ENCODE assay signal across 13 mouse cellular contexts in the genomic region with DNA sequence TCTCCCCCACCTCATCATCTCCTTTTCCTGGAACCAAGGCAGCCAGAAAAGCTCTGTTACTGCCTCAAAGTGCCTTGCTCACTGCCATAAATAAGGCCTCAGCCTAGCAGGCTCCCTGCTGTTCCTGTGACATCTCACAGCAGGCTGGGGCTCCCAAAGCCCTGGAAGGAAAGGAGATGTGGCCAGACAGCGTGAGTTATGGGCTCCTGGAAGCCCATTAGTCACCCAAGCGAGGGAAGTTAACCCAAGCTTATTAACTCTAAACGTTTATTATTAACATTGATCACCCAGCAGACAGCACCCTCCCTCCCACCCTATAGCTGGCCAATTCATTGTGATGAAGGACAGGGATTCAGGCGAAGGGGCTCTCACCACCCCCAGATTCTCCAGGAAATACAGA. TPM values are rescaled to one million over a fixed set of nuclear protein-coding genes. Genes with fewer than 3 reads are reported as not detected.
DNase-seq lines count a peak whose midpoint lies in the region; ATAC-seq and TF ChIP-seq lines count a peak whose summit lies in the region.
"Had no signal": no experiment of that assay in that cellular context is flagged by ENCODE, and none has a peak within 500 bp of the region (broad histone marks: within the 10 kb centered on the region; RNA-seq: fewer than 3 reads in every experiment).

No protein-coding gene starts in this region.

- H3K4me1 ChIP-seq in lung, embryonic 14.5 days (ENCODE audit: insufficient read depth): peaks cover 4% of the 10 kb centered on the region; the same call in 1 of the 2 replicates
- peaks cover 13% of the 10 kb centered on the region; the same call in 1 of the 2 replicates for H3K4me1 ChIP-seq in lung, adult 2 months (ENCODE audit: control insufficient read depth, insufficient read depth, low read length)
- H3K4me1 ChIP-seq in kidney, embryonic 16.5 days (ENCODE audit: insufficient read depth, low read length): peaks cover 60% of the 10 kb centered on the region
- peaks cover 13% of the 10 kb centered on the region for H3K4me1 ChIP-seq in neural tube, embryonic 14.5 days (ENCODE audit: control insufficient read depth, insufficient read depth, low read length)
- peaks cover 12% of the 10 kb centered on the region; the same call in 1 of the 2 replicates for H3K4me1 ChIP-seq in heart, embryonic 10.5 days
- H3K4me1 ChIP-seq: midbrain, embryonic 12.5 days had no signal

- no peak overlapping the region for H3K27ac ChIP-seq in lung, embryonic 14.5 days (ENCODE audit: low read depth)
- H3K27ac ChIP-seq in kidney, embryonic 16.5 days (ENCODE audit: low read length): peak overlapping the region; percentile 54
- peak overlapping the region; percentile 48 for H3K27ac ChIP-seq in neural tube, embryonic 14.5 days (ENCODE audit: low read depth, low read length)
- H3K27ac ChIP-seq in heart, embryonic 10.5 days: no peak overlapping the region
- H3K27ac ChIP-seq: limb, embryonic 12.5 days; midbrain, embryonic 12.5 days had no signal

- H3K4me3 ChIP-seq in lung, embryonic 14.5 days (ENCODE audit: low read depth, low read length): no peak overlapping the region
- no peak overlapping the region for H3K4me3 ChIP-seq in lung, adult 2 months (replicated peaks; ENCODE audit: extremely low read depth, low read depth, low read length)
- H3K4me3 ChIP-seq in kidney, embryonic 16.5 days (ENCODE audit: low read length): no peak overlapping the region
- no peak overlapping the region for H3K4me3 ChIP-seq in neural tube, embryonic 14.5 days (ENCODE audit: low read depth, low read length)
- H3K4me3 ChIP-seq in heart, embryonic 10.5 days: no peak overlapping the region
- H3K4me3 ChIP-seq: limb, embryonic 12.5 days; midbrain, embryonic 12.5 days had no signal

- no peak for TF ChIP-seq POLR2A in lung, adult 2 months (IDR thresholded peaks at IDR 0.05; ENCODE audit: borderline replicate concordance, extremely low read depth, low read depth, low read length)

- 19% methylated on average over 4 of the region's 4 CpGs for WGBS in lung, embryonic 14.5 days
- 44% methylated on average over 4 of the region's 4 CpGs for WGBS in lung, adult 2 months
- 6% methylated on average over 4 of the region's 4 CpGs for whole genome bisulfite sequencing in kidney, embryonic 16.5 days
- WGBS in neural tube, embryonic 14.5 days: 1% methylated on average over 4 of the region's 4 CpGs
- WGBS in heart, embryonic 10.5 days: 25% methylated on average over 4 of the region's 4 CpGs

- DNase-seq in lung, embryonic 14.5 days: peak; percentile 26
- no peak for DNase-seq in lung, adult 2 months
- peak; percentile 41 for DNase-seq in embryo, embryonic 11.5 days (ENCODE audit: low read depth, low spot score)
- no peak for DNase-seq in cerebellum, postnatal 25 days
- DNase-seq in heart, embryonic 10.5 days (ENCODE audit: low spot score): no peak
- DNase-seq in adipocyte (ENCODE audit: low spot score): no peak
- DNase-seq: adrenal gland, postnatal 36 days; cerebellum, adult 9-10 months; heart, postnatal 14 days had no signal

- H3K4me2 ChIP-seq in lung, embryonic 14.5 days: no peak overlapping the region
- no peak overlapping the region for H3K4me2 ChIP-seq in kidney, embryonic 16.5 days (replicated peaks; ENCODE audit: low read depth, low read length)
- no peak overlapping the region for H3K4me2 ChIP-seq in neural tube, embryonic 14.5 days (ENCODE audit: low read depth, low read length)
- H3K4me2 ChIP-seq: limb, embryonic 12.5 days; midbrain, embryonic 12.5 days had no signal

- no peaks in the 10 kb centered on the region for H3K9me3 ChIP-seq in lung, embryonic 14.5 days (ENCODE audit: low read depth, low read length)
- H3K9me3 ChIP-seq in kidney, embryonic 16.5 days (ENCODE audit: low read length): no peaks in the 10 kb centered on the region
- H3K9me3 ChIP-seq in neural tube, embryonic 14.5 days (ENCODE audit: control insufficient read depth, low read length): no peaks in the 10 kb centered on the region
- no peaks in the 10 kb centered on the region for H3K9me3 ChIP-seq in heart, embryonic 10.5 days
- H3K9me3 ChIP-seq: limb, embryonic 12.5 days; midbrain, embryonic 12.5 days had no signal

- TF ChIP-seq CTCF in lung, embryonic 14.5 days (IDR thresholded peaks at IDR 0.05; ENCODE audit: low read depth): no peak
- no peak for TF ChIP-seq CTCF in lung, adult 2 months (IDR thresholded peaks at IDR 0.05; ENCODE audit: insufficient read depth, low read length)

- no peaks in the 10 kb centered on the region for H3K27me3 ChIP-seq in lung, embryonic 14.5 days (ENCODE audit: insufficient read depth, low read length)
- H3K27me3 ChIP-seq in kidney, embryonic 16.5 days (ENCODE audit: insufficient read depth, low read length): peaks cover 9% of the 10 kb centered on the region
- H3K27me3 ChIP-seq in neural tube, embryonic 14.5 days (ENCODE audit: control insufficient read depth, insufficient read depth, low read length): no peaks in the 10 kb centered on the region
- H3K27me3 ChIP-seq in heart, embryonic 10.5 days (ENCODE audit: insufficient read depth, poor library complexity, severe bottlenecking): 0 out of 2 replicates have a peak, but pooled peaks cover 5% of the 10 kb centered on the region
- H3K27me3 ChIP-seq: midbrain, embryonic 12.5 days had no signal

- no peaks in the 10 kb centered on the region for H3K36me3 ChIP-seq in lung, embryonic 14.5 days (ENCODE audit: insufficient read depth)
- H3K36me3 ChIP-seq in kidney, embryonic 16.5 days (ENCODE audit: insufficient read depth, low read length): no peaks in the 10 kb centered on the region
- no peaks in the 10 kb centered on the region for H3K36me3 ChIP-seq in neural tube, embryonic 14.5 days (ENCODE audit: control insufficient read depth, insufficient read depth, low read length)
- no peaks in the 10 kb centered on the region for H3K36me3 ChIP-seq in heart, embryonic 10.5 days
- H3K36me3 ChIP-seq: limb, embryonic 12.5 days; midbrain, embryonic 12.5 days had no signal

- no peak for ATAC-seq in lung, embryonic 14.5 days (ENCODE audit: insufficient read depth)
- ATAC-seq in kidney, embryonic 16.5 days (ENCODE audit: low FRiP score, low TSS enrichment): peak; percentile 66
- peak; percentile 65; the same call in 1 of the 2 replicates for ATAC-seq in neural tube, embryonic 14.5 days (ENCODE audit: low read depth)

- no peak overlapping the region for H3K9ac ChIP-seq in lung, embryonic 14.5 days
- H3K9ac ChIP-seq in kidney, embryonic 16.5 days (replicated peaks; ENCODE audit: low read length): no peak overlapping the region
- H3K9ac ChIP-seq in neural tube, embryonic 14.5 days (replicated peaks; ENCODE audit: low read depth, low read length): no peak overlapping the region
- H3K9ac ChIP-seq: limb, embryonic 12.5 days; midbrain, embryonic 12.5 days had no signal

RNA-seq across cellular contexts. Expression of a gene that starts 15.2 kb away (rescaled TPM):
- polyA plus RNA-seq in lung, embryonic 14.5 days (2014; fragmentation: Nextera tagmentation; extraction: Ambion mirVana): 15.6 and 16.9 TPM in 2 replicates
- 31.2 and 32.6 TPM in 2 replicates for polyA plus RNA-seq in lung, adult 2 months (2012; rRNA removed)
- polyA plus RNA-seq in kidney, embryonic 16.5 days (2015; fragmentation: Nextera tagmentation; extraction: Ambion mirVana): 20.8 and 22.9 TPM in 2 replicates
- polyA plus RNA-seq in neural tube, embryonic 14.5 days (2014; fragmentation: Nextera tagmentation; extraction: Ambion mirVana): 17.2 and 19.0 TPM in 2 replicates
- polyA plus RNA-seq in heart, embryonic 10.5 days (2016; fragmentation: Nextera tagmentation; extraction: Ambion mirVana): 12.9 and 15.7 TPM in 2 replicates

Comparison
In these comparisons a context has a peak if more than half of its experiments do, and no peak if none do; other contexts are left out.
1. DNase-seq: peak in lung, embryonic 14.5 days (single experiment) and embryo, embryonic 11.5 days (single experiment); none in lung, adult 2 months (single experiment), cerebellum, postnatal 25 days (0 of 2), heart, embryonic 10.5 days (single experiment) and adipocyte (single experiment).
2. H3K27ac ChIP-seq: peak in kidney, embryonic 16.5 days (single experiment) and neural tube, embryonic 14.5 days (single experiment); none in lung, embryonic 14.5 days (single experiment) and heart, embryonic 10.5 days (single experiment).